Mouse (Mus musculus): Measurements from ENCODE around the gene Dpp9. TPM values are rescaled to one million over a fixed set of nuclear protein-coding genes. Genes with fewer than 3 reads are reported as not detected.

Dpp9 gene
- total and polyA plus RNA-seq, 2 experiments = 10.7 to 55.4 TPM

GRCm38 (mm10) chr17:56255863-56256238 is 37.1 kb upstream of the Dpp9 start:
- Histone ChIP-seq H3K36me3 (ENCODE audit: control insufficient read depth, insufficient read depth, low read length) (peaks cover 14% of the 10 kb centered on the region), H3K4me3 (ENCODE audit: insufficient read depth, low read depth, low read length) (peak overlapping the region; percentile 51), H3K9ac (ENCODE audit: low read depth, low read length) (peak overlapping the region; percentile 69), H3K79me2 (ENCODE audit: control insufficient read depth, insufficient read depth, low read length) (peaks cover 32% of the 10 kb centered on the region), H3K4me1 (ENCODE audit: control insufficient read depth, insufficient read depth, low read length) (peaks cover 24% of the 10 kb centered on the region), H3K27ac (replicated peaks; ENCODE audit: insufficient read depth, low read depth, low read length) (peak overlapping the region; percentile 92), H3K27me3 (ENCODE audit: control insufficient read depth, insufficient read depth, low read length) (no peaks in the 10 kb centered on the region)
- WGBS = under 1% methylated on average over 32 of the region's 32 CpGs
- peak; percentile 97 for DNase-seq (ENCODE audit: extremely low read depth, low read depth, low spot score)
- TF ChIP-seq POLR2A (IDR thresholded peaks at IDR 0.05; ENCODE audit: extremely low read depth, insufficient read depth, low read length) (peak; percentile 57; the same call in 1 of the 2 replicates), CTCF (IDR thresholded peaks at IDR 0.05; ENCODE audit: low read depth, low read length) (peak; percentile 92)

DNA sequence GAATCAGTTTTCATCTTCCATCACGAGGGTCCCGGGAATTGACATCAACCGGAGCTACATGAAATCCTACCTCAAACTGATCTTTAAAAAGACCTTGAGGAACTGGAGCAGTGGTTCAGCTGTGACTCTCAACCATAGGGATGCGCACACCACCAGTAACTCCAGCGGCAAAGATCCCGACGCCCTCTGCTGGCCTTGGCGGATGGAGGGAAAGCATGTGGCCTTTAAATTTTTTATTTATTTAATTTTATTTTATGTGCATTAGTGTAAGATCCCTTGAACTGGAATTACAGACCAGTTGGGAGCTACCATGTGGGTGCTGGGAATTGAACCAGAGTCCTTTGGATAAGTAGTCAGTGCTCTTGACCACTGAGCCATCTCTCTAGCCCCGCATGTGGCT is 36.7 kb upstream of the Dpp9 start:
- peaks cover 32% of the 10 kb centered on the region for H3K79me2 ChIP-seq (ENCODE audit: control insufficient read depth, insufficient read depth, low read length)
- H3K36me3 ChIP-seq (ENCODE audit: control insufficient read depth, insufficient read depth, low read length) = peaks cover 13% of the 10 kb centered on the region
- H3K4me3 ChIP-seq (ENCODE audit: insufficient read depth, low read depth, low read length) = no peak overlapping the region
- no peak for DNase-seq (ENCODE audit: extremely low read depth, low read depth, low spot score)
- no peak overlapping the region for H3K9ac ChIP-seq (ENCODE audit: low read depth, low read length)
- H3K27ac ChIP-seq (replicated peaks; ENCODE audit: insufficient read depth, low read depth, low read length) = no peak overlapping the region
- TF ChIP-seq POLR2A (IDR thresholded peaks at IDR 0.05; ENCODE audit: extremely low read depth, insufficient read depth, low read length) = no peak
- TF ChIP-seq CTCF (IDR thresholded peaks at IDR 0.05; ENCODE audit: low read depth, low read length) = 0 out of 2 replicates have a peak, but pooled peaks have one; percentile 19
- WGBS = 25% methylated on average over 9 of the region's 9 CpGs
- H3K4me1 ChIP-seq (ENCODE audit: control insufficient read depth, insufficient read depth, low read length) = peaks cover 23% of the 10 kb centered on the region
- no peaks in the 10 kb centered on the region for H3K27me3 ChIP-seq (ENCODE audit: control insufficient read depth, insufficient read depth, low read length)

DNA sequence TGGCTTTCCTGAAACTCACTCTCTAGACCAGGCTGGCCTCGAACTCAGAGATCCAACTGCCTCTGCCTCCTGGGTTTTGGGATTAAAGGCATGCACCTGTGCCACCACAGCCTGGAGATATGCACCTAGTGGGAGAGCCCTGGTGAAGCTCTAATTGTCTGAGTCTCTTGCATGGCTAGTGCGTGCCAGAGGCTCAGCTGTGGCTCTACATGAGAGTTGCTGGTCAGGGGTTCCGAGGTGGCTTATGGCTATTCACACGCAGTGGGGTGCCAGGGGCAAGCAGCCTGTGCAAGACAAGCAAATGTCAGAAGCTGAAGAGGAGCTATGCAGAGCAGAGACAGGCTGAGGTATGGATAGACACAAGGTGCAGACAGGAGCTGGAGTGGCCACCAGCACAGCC is 36.0 kb upstream of the Dpp9 start:
- peaks cover 26% of the 10 kb centered on the region for H3K79me2 ChIP-seq (ENCODE audit: control insufficient read depth, insufficient read depth, low read length)
- 95% methylated on average over 4 of the region's 4 CpGs for WGBS
- H3K36me3 ChIP-seq (ENCODE audit: control insufficient read depth, insufficient read depth, low read length) = peaks cover 5% of the 10 kb centered on the region
- H3K4me3 ChIP-seq (ENCODE audit: insufficient read depth, low read depth, low read length) = no peak overlapping the region
- TF ChIP-seq CTCF (IDR thresholded peaks at IDR 0.05; ENCODE audit: low read depth, low read length) (no peak), POLR2A (IDR thresholded peaks at IDR 0.05; ENCODE audit: extremely low read depth, insufficient read depth, low read length) (no peak)
- H3K27me3 ChIP-seq (ENCODE audit: control insufficient read depth, insufficient read depth, low read length) = no peaks in the 10 kb centered on the region
- no peak overlapping the region for H3K27ac ChIP-seq (replicated peaks; ENCODE audit: insufficient read depth, low read depth, low read length)
- H3K9ac ChIP-seq (ENCODE audit: low read depth, low read length) = no peak overlapping the region
- no peak for DNase-seq (ENCODE audit: extremely low read depth, low read depth, low spot score)
- peaks cover 16% of the 10 kb centered on the region for H3K4me1 ChIP-seq (ENCODE audit: control insufficient read depth, insufficient read depth, low read length)

GRCm38 (mm10) chr17:56251136-56251829 is 32.6 kb upstream of the Dpp9 start:
- no peak overlapping the region for H3K4me3 ChIP-seq (ENCODE audit: insufficient read depth, low read depth, low read length)
- H3K27me3 ChIP-seq (ENCODE audit: control insufficient read depth, insufficient read depth, low read length) = no peaks in the 10 kb centered on the region
- H3K79me2 ChIP-seq (ENCODE audit: control insufficient read depth, insufficient read depth, low read length) = no peaks in the 10 kb centered on the region
- no peak overlapping the region for H3K9ac ChIP-seq (ENCODE audit: low read depth, low read length)
- no peak overlapping the region for H3K27ac ChIP-seq (replicated peaks; ENCODE audit: insufficient read depth, low read depth, low read length)
- no peaks in the 10 kb centered on the region for H3K36me3 ChIP-seq (ENCODE audit: control insufficient read depth, insufficient read depth, low read length)
- WGBS = 30% methylated on average over 6 of the region's 6 CpGs
- TF ChIP-seq POLR2A (IDR thresholded peaks at IDR 0.05; ENCODE audit: extremely low read depth, insufficient read depth, low read length) (no peak), CTCF (IDR thresholded peaks at IDR 0.05; ENCODE audit: low read depth, low read length) (peak; percentile 78)
- peak; percentile 43 for DNase-seq (ENCODE audit: extremely low read depth, low read depth, low spot score)
- H3K4me1 ChIP-seq (ENCODE audit: control insufficient read depth, insufficient read depth, low read length) = no peaks in the 10 kb centered on the region

GRCm38 (mm10) chr17:56245608-56246007 is 26.9 kb upstream of the Dpp9 start:
- Histone ChIP-seq H3K9ac (ENCODE audit: low read depth, low read length) (no peak overlapping the region), H3K79me2 (ENCODE audit: control insufficient read depth, insufficient read depth, low read length) (no peaks in the 10 kb centered on the region), H3K27ac (replicated peaks; ENCODE audit: insufficient read depth, low read depth, low read length) (no peak overlapping the region), H3K36me3 (ENCODE audit: control insufficient read depth, insufficient read depth, low read length) (no peaks in the 10 kb centered on the region), H3K4me3 (ENCODE audit: insufficient read depth, low read depth, low read length) (no peak overlapping the region), H3K4me1 (ENCODE audit: control insufficient read depth, insufficient read depth, low read length) (no peaks in the 10 kb centered on the region), H3K27me3 (ENCODE audit: control insufficient read depth, insufficient read depth, low read length) (no peaks in the 10 kb centered on the region)
- WGBS = 75% methylated on average over 7 of the region's 7 CpGs
- TF ChIP-seq CTCF (IDR thresholded peaks at IDR 0.05; ENCODE audit: low read depth, low read length) (no peak), POLR2A (IDR thresholded peaks at IDR 0.05; ENCODE audit: extremely low read depth, insufficient read depth, low read length) (no peak)
- no peak for DNase-seq (ENCODE audit: extremely low read depth, low read depth, low spot score)

Measured in liver, adult 2 months (tissue).